Mouse (Mus musculus): Measurements from ENCODE around the gene Olfr483.

Gene Olfr483

GRCm38 (mm10) chr7:108100549-108100948 is at the start of gene Olfr483:
Gene Olfr483 (plus strand): TSS chr7:108100849.
- no peak for DNase-seq (ENCODE audit: extremely low read depth, low read depth)

GRCm38 (mm10) chr7:108067246-108067645 is 33.4 kb upstream of the Olfr483 start, which contains the start of gene Olfr480:
Gene Olfr480 (minus strand): TSS chr7:108067346.
- DNase-seq (ENCODE audit: extremely low read depth, low read depth), result no peak

- DNase-seq (ENCODE audit: extremely low read depth, low read depth), result no peak
Measured at GRCm38 (mm10) chr7:108079555-108079954, 21.1 kb upstream of the Olfr483 start, which contains the start of gene Olfr481. Gene Olfr481 (plus strand): TSS chr7:108079855.

- no peak for DNase-seq (ENCODE audit: extremely low read depth, low read depth)
Measured at GRCm38 (mm10) chr7:108097486-108097885, 3.2 kb upstream of the Olfr483 start, which contains the start of gene Olfr482. Gene Olfr482 (minus strand): TSS chr7:108097586.

GRCm38 (mm10) chr7:108120681-108121080 is 20.0 kb downstream of the Olfr483 start:
- DNase-seq (ENCODE audit: extremely low read depth, low read depth), result no peak

GRCm38 (mm10) chr7:108121416-108121815 is 20.8 kb downstream of the Olfr483 start:
- no peak for DNase-seq (ENCODE audit: extremely low read depth, low read depth)

- no peak for DNase-seq (ENCODE audit: extremely low read depth, low read depth)
Measured at GRCm38 (mm10) chr7:108127349-108127748, 26.7 kb downstream of the Olfr483 start, which contains the start of gene Olfr484. Gene Olfr484 (minus strand): TSS chr7:108127449.
